18 mouse cellular contexts compared by ENCODE assay signal in genomic region chr17:44186871-44187270, GRCm38 (mm10).
"Had no signal": no experiment of that assay in that cellular context is flagged by ENCODE, and none has a peak within 500 bp of the region (broad histone marks: within the 10 kb centered on the region; RNA-seq: fewer than 3 reads in every experiment).

No protein-coding gene starts in this region.

- H3K27ac ChIP-seq: midbrain, embryonic 10.5 days; midbrain, embryonic 12.5 days; neural tube, embryonic 13.5 days; neural tube, embryonic 15.5 days had no signal

- H3K36me3 ChIP-seq: midbrain, embryonic 10.5 days; midbrain, embryonic 12.5 days; neural tube, embryonic 13.5 days; neural tube, embryonic 15.5 days had no signal

- H3K4me3 ChIP-seq: midbrain, embryonic 10.5 days; midbrain, embryonic 12.5 days; myocyte; neural tube, embryonic 13.5 days; neural tube, embryonic 15.5 days had no signal

- H3K4me2 ChIP-seq: lung, embryonic 14.5 days; midbrain, embryonic 12.5 days; neural tube, embryonic 13.5 days; neural tube, embryonic 15.5 days had no signal

- DNase-seq: lung, embryonic 14.5 days; lung, postnatal 10 days; lung, postnatal 4 days; midbrain, embryonic 14.5 days; retina, postnatal 1 day; right cerebral cortex, adult 18-20 months; right cerebral cortex, postnatal 25 days; right cerebral cortex, postnatal 4 days; spleen, adult 18-20 months; thymus, adult 18-20 months; thymus, postnatal 14 days; thymus, postnatal 36 days had no signal

- H3K9ac ChIP-seq: lung, embryonic 14.5 days; midbrain, embryonic 12.5 days; neural tube, embryonic 13.5 days; neural tube, embryonic 15.5 days had no signal

- H3K9me3 ChIP-seq: midbrain, embryonic 10.5 days; midbrain, embryonic 12.5 days; neural tube, embryonic 13.5 days; neural tube, embryonic 15.5 days had no signal

- ATAC-seq: midbrain, embryonic 16.5 days had no signal
